Mouse (Mus musculus) MEL (cell line): ENCODE results near the gene Chst3. TPM values are rescaled to one million over a fixed set of nuclear protein-coding genes. Genes with fewer than 3 reads are reported as not detected.

Source experiments
- DNase-seq: peaks from one replicate; pipeline ENCODE4 v3.0.0; 2011; ENCODE audit warnings: low read depth, low spot score
- H3K27ac ChIP-seq: 2 replicates; pipeline ENCODE4 v1.5.1; 2012; ENCODE audit warnings: low read depth, mild to moderate bottlenecking, control low read depth, low read length, moderate library complexity; ENCODE audit not compliant: control insufficient read depth
- H3K27me3 ChIP-seq, 2 experiments: fragments of 150-350 bp in 1 of 2; sonication (generic) in 1 of 2; 2 replicates each; pipeline ENCODE4 v1.6.1; 2012; ENCODE audit warnings: low read length in 2 of 2, mild to moderate bottlenecking in 2 of 2, improper control_type of control experiment in 1 of 2, moderate library complexity in 1 of 2; ENCODE audit not compliant: insufficient read depth in 2 of 2, control insufficient read depth in 1 of 2
- H3K36me3 ChIP-seq, 2 experiments: 2 replicates each; pipeline ENCODE4 v1.6.1; 2012 to 2014; ENCODE audit warnings: low read length in 2 of 2, improper control_type of control experiment in 1 of 2, inconsistent platforms in 1 of 2, mild to moderate bottlenecking in 1 of 2; ENCODE audit not compliant: insufficient read depth in 2 of 2, control insufficient read depth in 1 of 2
- H3K4me1 ChIP-seq, 2 experiments: fragments of 150-350 bp in 1 of 2; sonication (generic) in 1 of 2; 2 replicates each; pipeline ENCODE4 v1.6.1; 2012; ENCODE audit warnings: low read length in 2 of 2, improper control_type of control experiment in 1 of 2, mild to moderate bottlenecking in 1 of 2; ENCODE audit not compliant: insufficient read depth in 2 of 2, control insufficient read depth in 1 of 2
- H3K4me3 ChIP-seq, 2 experiments: fragments of 150-350 bp in 1 of 2; sonication (generic) in 1 of 2; 2 replicates each; pipeline ENCODE4 v1.5.1; 2012; ENCODE audit warnings: low read depth in 2 of 2, low read length in 2 of 2, mild to moderate bottlenecking in 2 of 2, moderate library complexity in 2 of 2, control low read depth in 1 of 2, improper control_type of control experiment in 1 of 2; ENCODE audit not compliant: control insufficient read depth in 1 of 2, insufficient read depth in 1 of 2
- H3K79me2 ChIP-seq: 2 replicates; pipeline ENCODE4 v1.6.1; 2012; ENCODE audit warnings: mild to moderate bottlenecking, low read length, moderate library complexity; ENCODE audit not compliant: control insufficient read depth, poor library complexity, insufficient read depth
- H3K9ac ChIP-seq: 2 replicates; pipeline ENCODE4 v1.6.1; 2012; ENCODE audit warnings: low read depth, mild to moderate bottlenecking, control low read depth, low read length, moderate library complexity; ENCODE audit not compliant: control insufficient read depth, poor library complexity, severe bottlenecking
- H3K9me3 ChIP-seq: fragments of 150-350 bp; sonication (generic); replicated peaks from 2 replicates; pipeline ENCODE4 v1.6.1; 2012; ENCODE audit warnings: mild to moderate bottlenecking, low read length, improper control_type of control experiment, moderate library complexity; ENCODE audit not compliant: insufficient read depth
- CHD1 ChIP-seq: IDR thresholded peaks from 2 replicates; pipeline ENCODE4 v1.6.1; 2012; ENCODE audit warnings: low read depth, mild to moderate bottlenecking, inconsistent platforms, low read length, improper control_type of control experiment
- GATA1 ChIP-seq: IDR thresholded peaks from 2 replicates; pipeline ENCODE4 v1.6.1; 2011; ENCODE audit warnings: low read depth, low read length, improper control_type of control experiment
- MAFK ChIP-seq: IDR thresholded peaks from 2 replicates; pipeline ENCODE4 v1.6.1; 2011; ENCODE audit warnings: low read depth, mild to moderate bottlenecking, low read length, improper control_type of control experiment, borderline replicate concordance
- MAX ChIP-seq: IDR thresholded peaks from 2 replicates; pipeline ENCODE4 v1.6.1; 2011; ENCODE audit warnings: low read length, improper control_type of control experiment
- MYB ChIP-seq: IDR thresholded peaks from 2 replicates; pipeline ENCODE4 v1.6.1; 2011; ENCODE audit warnings: mild to moderate bottlenecking, low read depth, low read length, improper control_type of control experiment
- POLR2A ChIP-seq, 2 experiments: IDR thresholded peaks; 2 replicates each; pipeline ENCODE4 v1.6.1; 2011 to 2012; ENCODE audit warnings: low read length in 2 of 2, mild to moderate bottlenecking in 2 of 2, control low read depth in 1 of 2, improper control_type of control experiment in 1 of 2, low read depth in 1 of 2, moderate library complexity in 1 of 2; ENCODE audit not compliant: control insufficient read depth in 1 of 2, insufficient read depth in 1 of 2, poor library complexity in 1 of 2
- POLR2AphosphoS5 ChIP-seq: IDR thresholded peaks from 2 replicates; pipeline ENCODE4 v1.6.1; 2012; ENCODE audit warnings: low read depth, borderline replicate concordance, mild to moderate bottlenecking, inconsistent platforms, low read length, moderate library complexity, mixed read lengths
- SIN3A ChIP-seq: IDR thresholded peaks from 2 replicates; pipeline ENCODE4 v1.6.1; 2012; ENCODE audit warnings: low read length, improper control_type of control experiment, inconsistent platforms
- TAL1 ChIP-seq: IDR thresholded peaks from 2 replicates; pipeline ENCODE4 v1.6.1; 2012; ENCODE audit warnings: mild to moderate bottlenecking, inconsistent platforms, low read length, moderate library complexity, mixed read lengths
- UBTF ChIP-seq: IDR thresholded peaks from 2 replicates; pipeline ENCODE4 v1.6.1; 2012; ENCODE audit warnings: low read depth, mild to moderate bottlenecking, inconsistent platforms, low read length, improper control_type of control experiment, moderate library complexity, borderline replicate concordance; ENCODE audit not compliant: insufficient read depth
- USF1 ChIP-seq: IDR thresholded peaks from 2 replicates; pipeline ENCODE4 v1.6.1; 2014; ENCODE audit warnings: low read depth, mild to moderate bottlenecking, inconsistent platforms, low read length, improper control_type of control experiment, moderate library complexity
- ZKSCAN1 ChIP-seq: IDR thresholded peaks from 2 replicates; pipeline ENCODE4 v1.6.1; 2012; ENCODE audit warnings: low read depth, mild to moderate bottlenecking, inconsistent platforms, low read length, improper control_type of control experiment, moderate library complexity
- ZMIZ1 ChIP-seq: IDR thresholded peaks from 2 replicates; pipeline ENCODE4 v1.6.1; 2012; ENCODE audit warnings: low read depth, mild to moderate bottlenecking, inconsistent platforms, low read length, improper control_type of control experiment, moderate library complexity
- ZNF384 ChIP-seq: IDR thresholded peaks from 2 replicates; pipeline ENCODE4 v1.6.1; 2012; ENCODE audit warnings: low read depth, mild to moderate bottlenecking, inconsistent platforms, low read length, improper control_type of control experiment
- polyA plus RNA-seq, 2 experiments: library from polyadenylated mRNA; stranded (reverse) in 1 of 2; unstranded in 1 of 2; fragments of >175 nt in 1 of 2; fragments of >200 nt in 1 of 2; gene quantifications; 2 replicates each; pipeline versions ENCODE4 v1.2.1 to v1.2.4; 2012; ENCODE audit warnings: low replicate concordance in 2 of 2, low read depth in 1 of 2; ENCODE audit not compliant: insufficient read length in 2 of 2, insufficient read depth in 1 of 2, missing spikeins in 1 of 2
- total RNA-seq: library from RNA; depleted of rRNA; stranded (reverse); fragments of 300-350 nt; gene quantifications from 2 replicates; pipeline ENCODE4 v1.2.3, GENCODE M21; 2012

Gene Chst3
- total and polyA plus RNA-seq, 3 experiments = 0.08 TPM; not detected in 2

DNA sequence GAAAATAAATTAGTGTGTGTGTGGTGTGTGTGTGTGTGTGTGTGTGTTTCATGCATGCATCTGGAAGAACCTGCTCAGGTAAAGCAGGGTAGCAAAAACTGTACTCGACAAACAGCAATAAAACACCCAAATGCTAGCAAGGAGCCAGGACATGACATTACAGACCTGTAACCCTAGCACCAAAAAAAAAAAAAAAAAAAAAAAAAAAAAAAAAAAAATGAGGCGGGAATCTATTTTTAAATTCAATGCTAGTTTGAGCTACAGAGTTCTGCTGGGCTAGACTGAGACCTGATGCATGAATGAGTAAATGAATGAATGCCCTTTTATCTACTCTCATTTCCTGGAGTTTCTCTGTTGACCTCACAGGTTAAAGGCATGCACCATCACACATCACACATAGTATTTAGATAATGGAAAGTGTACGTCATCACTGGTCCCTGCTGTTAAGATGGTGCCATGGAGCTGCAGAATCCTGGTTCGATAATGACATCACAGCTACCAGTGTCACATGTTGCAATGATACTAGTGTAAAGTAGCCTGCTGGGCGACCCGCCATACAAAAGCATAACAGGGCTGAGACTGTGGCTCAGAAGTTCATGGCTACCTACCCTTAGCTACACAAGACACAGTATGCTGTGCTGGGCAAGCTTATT is 29.4 kb downstream of the Chst3 start:
- Histone ChIP-seq H3K27me3 (no peaks in the 10 kb centered on the region; a peak in 1 of 4 replicates), H3K4me3 (no peak overlapping the region), H3K36me3 (no peaks in the 10 kb centered on the region), H3K9ac (no peak overlapping the region), H3K4me1 (peaks cover 7 to 15% of the 10 kb centered on the region in 2 experiments; a peak in 3 of 4 replicates), H3K27ac (no peak overlapping the region), H3K79me2 (no peaks in the 10 kb centered on the region; the same call in 1 of the 2 replicates), H3K9me3 (no peaks in the 10 kb centered on the region)
- no peak for TF ChIP-seq UBTF
- TF ChIP-seq MYB = no peak
- TF ChIP-seq MAX = no peak
- no peak for TF ChIP-seq POLR2AphosphoS5
- peak; percentile 45; the same call in 1 of the 2 replicates for TF ChIP-seq ZNF384
- no peak for DNase-seq

- Histone ChIP-seq H3K27ac (no peak overlapping the region), H3K4me3 (no peak overlapping the region), H3K36me3 (no peaks in the 10 kb centered on the region), H3K27me3 (peaks cover 0 to 3% of the 10 kb centered on the region in 2 experiments; a peak in 3 of 4 replicates), H3K9me3 (no peaks in the 10 kb centered on the region), H3K9ac (no peak overlapping the region), H3K79me2 (no peaks in the 10 kb centered on the region), H3K4me1 (no peaks in the 10 kb centered on the region)
- DNase-seq = no peak
- no peak for TF ChIP-seq USF1
- TF ChIP-seq ZKSCAN1 = no peak
- no peak for TF ChIP-seq ZMIZ1
- TF ChIP-seq MAX = no peak
- no peak for TF ChIP-seq TAL1
- TF ChIP-seq SIN3A = no peak
- TF ChIP-seq POLR2A (IDR thresholded peaks at IDR 0.05; ENCODE audit: control insufficient read depth in 1 of 2, insufficient read depth in 1 of 2, low read depth in 1 of 2, low read length in 2 of 2, poor library complexity in 1 of 2) = no peak
- no peak for TF ChIP-seq CHD1
- TF ChIP-seq GATA1 = no peak
- no peak for TF ChIP-seq UBTF
- TF ChIP-seq MAFK = no peak
Observed at GRCm38 (mm10) chr10:60186191-60186945, 32.7 kb downstream of the Chst3 start.
